ENCODE assay signal across 16 mouse cellular contexts in the genomic region with DNA sequence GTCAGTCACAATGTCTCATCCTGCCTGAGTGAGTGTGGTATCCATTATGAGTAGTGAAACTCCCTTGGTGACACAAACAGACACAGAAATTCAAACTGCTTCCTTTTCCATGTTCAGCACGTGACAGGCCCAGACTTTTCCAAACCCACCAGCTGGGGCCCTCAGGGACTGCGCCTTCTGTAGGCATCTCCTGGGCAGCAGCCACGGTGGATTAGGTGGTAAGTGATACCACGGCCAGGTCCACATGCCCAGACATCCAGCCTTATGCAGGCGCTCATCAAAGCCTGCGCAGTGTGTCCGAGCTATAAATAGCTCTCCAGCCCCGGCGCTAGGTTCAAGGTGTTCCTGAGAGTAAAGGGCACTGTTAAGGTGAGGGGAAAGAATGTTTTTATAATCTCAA. TPM values are rescaled to one million over a fixed set of nuclear protein-coding genes. Genes with fewer than 3 reads are reported as not detected.
DNase-seq lines count a peak whose midpoint lies in the region; ATAC-seq and TF ChIP-seq lines count a peak whose summit lies in the region.
"Had no signal": no experiment of that assay in that cellular context is flagged by ENCODE, and none has a peak within 500 bp of the region (broad histone marks: within the 10 kb centered on the region; RNA-seq: fewer than 3 reads in every experiment).

No protein-coding gene starts in this region.

- no peak for DNase-seq in limb, embryonic 14.5 days (ENCODE audit: low spot score)
- no peak for DNase-seq in limb, embryonic 10.5 days (ENCODE audit: low spot score)
- peak; percentile 50 to 63 for DNase-seq in gastrocnemius, postnatal 36 days
- DNase-seq in skeletal muscle tissue, adult 2 months (ENCODE audit: low read depth, low spot score), result peak; percentile 93
- DNase-seq in right cerebral cortex, postnatal 25 days, result no peak
- DNase-seq in embryo, embryonic 10 days (ENCODE audit: low spot score), result no peak
- no peak for DNase-seq in kidney, postnatal 36 days
- DNase-seq: lung, adult 2 months; lung, postnatal 36 days; thymus, adult 18-20 months had no signal

- no peak overlapping the region for H3K9ac ChIP-seq in limb, embryonic 14.5 days (ENCODE audit: low read depth, low read length, severe bottlenecking)
- no peak overlapping the region for H3K9ac ChIP-seq in heart, embryonic 15.5 days
- H3K9ac ChIP-seq: forebrain, embryonic 15.5 days; hindbrain, embryonic 12.5 days had no signal

- no peak overlapping the region for H3K4me3 ChIP-seq in limb, embryonic 14.5 days (replicated peaks; ENCODE audit: low read length)
- no peak overlapping the region for H3K4me3 ChIP-seq in limb, embryonic 10.5 days
- no peak overlapping the region for H3K4me3 ChIP-seq in heart, embryonic 15.5 days
- H3K4me3 ChIP-seq: forebrain, embryonic 15.5 days; hindbrain, embryonic 12.5 days; midbrain, embryonic 10.5 days had no signal

- H3K4me1 ChIP-seq in limb, embryonic 14.5 days (ENCODE audit: control insufficient read depth, insufficient read depth, low read length), result no peaks in the 10 kb centered on the region
- peaks cover 8% of the 10 kb centered on the region for H3K4me1 ChIP-seq in limb, embryonic 10.5 days
- H3K4me1 ChIP-seq in heart, embryonic 15.5 days (replicated peaks), result peaks cover 6% of the 10 kb centered on the region
- H3K4me1 ChIP-seq: hindbrain, embryonic 12.5 days had no signal

- no peaks in the 10 kb centered on the region for H3K9me3 ChIP-seq in limb, embryonic 14.5 days (ENCODE audit: control insufficient read depth, low read length)
- H3K9me3 ChIP-seq in limb, embryonic 10.5 days (replicated peaks), result no peaks in the 10 kb centered on the region
- no peaks in the 10 kb centered on the region for H3K9me3 ChIP-seq in heart, embryonic 15.5 days (replicated peaks)
- H3K9me3 ChIP-seq: forebrain, embryonic 15.5 days; hindbrain, embryonic 12.5 days; midbrain, embryonic 10.5 days had no signal

- H3K36me3 ChIP-seq in limb, embryonic 14.5 days (ENCODE audit: control insufficient read depth, insufficient read depth, low read length), result no peaks in the 10 kb centered on the region
- H3K36me3 ChIP-seq in limb, embryonic 10.5 days, result no peaks in the 10 kb centered on the region
- H3K36me3 ChIP-seq in heart, embryonic 15.5 days, result no peaks in the 10 kb centered on the region
- H3K36me3 ChIP-seq: forebrain, embryonic 15.5 days; hindbrain, embryonic 12.5 days; midbrain, embryonic 10.5 days had no signal

- no peak overlapping the region for H3K4me2 ChIP-seq in limb, embryonic 14.5 days (replicated peaks; ENCODE audit: low read depth, low read length, severe bottlenecking)
- no peak overlapping the region for H3K4me2 ChIP-seq in heart, embryonic 15.5 days
- H3K4me2 ChIP-seq: forebrain, embryonic 15.5 days; hindbrain, embryonic 12.5 days; liver, embryonic 11.5 days had no signal

- no peaks in the 10 kb centered on the region for H3K27me3 ChIP-seq in limb, embryonic 14.5 days (ENCODE audit: control insufficient read depth, insufficient read depth, low read length)
- H3K27me3 ChIP-seq in limb, embryonic 10.5 days (ENCODE audit: low read depth, poor library complexity, severe bottlenecking), result no peaks in the 10 kb centered on the region
- no peaks in the 10 kb centered on the region for H3K27me3 ChIP-seq in heart, embryonic 15.5 days
- H3K27me3 ChIP-seq: forebrain, embryonic 15.5 days; hindbrain, embryonic 12.5 days had no signal

- ATAC-seq in limb, embryonic 14.5 days (ENCODE audit: low FRiP score, low read depth), result peak; percentile 63
- ATAC-seq in heart, embryonic 15.5 days (replicated peaks; ENCODE audit: insufficient number of reproducible peaks, insufficient read depth, low FRiP score, low read depth), result peak; percentile 18; the same call in 1 of the 2 replicates
- ATAC-seq: CD4-positive, CD25-positive, alpha-beta regulatory T cell, adult 4 months; forebrain, embryonic 15.5 days had no signal

- no peak for TF ChIP-seq POLR2A in limb, embryonic 14.5 days (IDR thresholded peaks at IDR 0.05; ENCODE audit: borderline replicate concordance, extremely low read depth, insufficient read depth, insufficient read length)

- whole genome bisulfite sequencing in limb, embryonic 14.5 days, result 65% methylated on average over 9 of the region's 9 CpGs
- WGBS in limb, embryonic 10.5 days, result 81% methylated on average over 9 of the region's 9 CpGs
- 41% methylated on average over 9 of the region's 9 CpGs for WGBS in heart, embryonic 15.5 days

- no peak overlapping the region for H3K27ac ChIP-seq in limb, embryonic 14.5 days (replicated peaks; ENCODE audit: low read depth, low read length)
- H3K27ac ChIP-seq in limb, embryonic 10.5 days, result no peak overlapping the region
- no peak overlapping the region for H3K27ac ChIP-seq in heart, embryonic 15.5 days
- H3K27ac ChIP-seq: forebrain, embryonic 15.5 days; hindbrain, embryonic 12.5 days; midbrain, embryonic 10.5 days had no signal

- intact Hi-C loops in gastrocnemius, postnatal 36 days (cut with DNase I), result no loop called here

RNA-seq across cellular contexts. Expression of a gene that starts 12.0 kb away (rescaled TPM):
- 4.6 and 4.9 TPM in 2 replicates for polyA plus RNA-seq in limb, embryonic 14.5 days (2012; rRNA removed)
- polyA plus RNA-seq in limb, embryonic 14.5 days (2014; fragmentation: Nextera tagmentation; extraction: Ambion mirVana), result 3.7 and 4.2 TPM in 2 replicates
- polyA plus RNA-seq in limb, embryonic 10.5 days (2016; fragmentation: Nextera tagmentation; extraction: Ambion mirVana), result 6.0 and 6.1 TPM in 2 replicates
- under 1 TPM; 0.54 to 0.66 TPM for total RNA-seq in gastrocnemius, postnatal 36 days (2021)
- 2.2 and 2.9 TPM in 2 replicates for polyA plus RNA-seq in heart, embryonic 15.5 days (2015; fragmentation: Nextera tagmentation; extraction: Ambion mirVana)

RNA-seq across cellular contexts. Expression of a gene that starts 22.5 kb away (rescaled TPM):
- 829 and 847 TPM in 2 replicates for polyA plus RNA-seq in limb, embryonic 14.5 days (2012; rRNA removed)
- 625 and 1,005 TPM in 2 replicates for polyA plus RNA-seq in limb, embryonic 14.5 days (2014; fragmentation: Nextera tagmentation; extraction: Ambion mirVana)
- polyA plus RNA-seq in limb, embryonic 10.5 days (2016; fragmentation: Nextera tagmentation; extraction: Ambion mirVana), result 1.6 and 1.8 TPM in 2 replicates
- over 10,000 TPM; 54,633 to 61,739 TPM for total RNA-seq in gastrocnemius, postnatal 36 days (2021)
- 179 and 184 TPM in 2 replicates for polyA plus RNA-seq in heart, embryonic 15.5 days (2015; fragmentation: Nextera tagmentation; extraction: Ambion mirVana)

Comparison
In these comparisons a context has a peak if more than half of its experiments do, and no peak if none do; other contexts are left out.
1. RNA of a gene that starts 22.5 kb away (polyA plus RNA-seq): 625 to 1,005 TPM in limb, embryonic 14.5 days and 179 to 184 TPM in heart, embryonic 15.5 days; 1.6 to 1.8 TPM in limb, embryonic 10.5 days; every median in the first group is over 10 times any median in the second.
2. DNase-seq: peak in gastrocnemius, postnatal 36 days (2 of 2) and skeletal muscle tissue, adult 2 months (single experiment); none in limb, embryonic 14.5 days (single experiment), limb, embryonic 10.5 days (single experiment), right cerebral cortex, postnatal 25 days (single experiment), embryo, embryonic 10 days (single experiment) and kidney, postnatal 36 days (0 of 2).